Mouse (Mus musculus): ENCODE data around the gene Slc30a7. TPM values are rescaled to one million over a fixed set of nuclear protein-coding genes. Genes with fewer than 3 reads are reported as not detected.
"Not testable (repeated sequence)": the region's sequence is repeated elsewhere in the genome, so short reads cannot be mapped to it uniquely, and the experiment has no call there.

Slc30a7 gene
- polyA plus RNA-seq, 1 experiment from 2014 or later: 30.1 TPM

GRCm38 (mm10) chr3:115940510-115940909, 66.7 kb downstream of the Slc30a7 start:
- no peaks in the 10 kb centered on the region for H3K27me3 ChIP-seq
- H3K9me3 ChIP-seq: no peaks in the 10 kb centered on the region
- ATAC-seq (ENCODE audit: insufficient number of reproducible peaks, insufficient read depth, low FRiP score, low TSS enrichment, low read depth): no peak
- no peak overlapping the region for H3K4me3 ChIP-seq (replicated peaks)
- H3K36me3 ChIP-seq: peaks cover 60% of the 10 kb centered on the region
- no peaks in the 10 kb centered on the region for H3K4me1 ChIP-seq (replicated peaks)
- no peak overlapping the region for H3K4me2 ChIP-seq
- H3K9ac ChIP-seq (replicated peaks): no peak overlapping the region
- 94% methylated on average over 4 of the region's 4 CpGs for WGBS
- H3K27ac ChIP-seq: no peak overlapping the region

GRCm38 (mm10) chr3:115937807-115938206, 69.4 kb downstream of the Slc30a7 start:
- H3K27ac ChIP-seq: no peak overlapping the region
- H3K36me3 ChIP-seq: peaks cover 36% of the 10 kb centered on the region
- H3K4me3 ChIP-seq (replicated peaks): no peak overlapping the region
- no peak for ATAC-seq (ENCODE audit: insufficient number of reproducible peaks, insufficient read depth, low FRiP score, low TSS enrichment, low read depth)
- H3K4me2 ChIP-seq: no peak overlapping the region
- H3K9ac ChIP-seq (replicated peaks): no peak overlapping the region
- 88% methylated on average over 10 of the region's 10 CpGs for WGBS
- no peaks in the 10 kb centered on the region for H3K27me3 ChIP-seq
- no peaks in the 10 kb centered on the region for H3K4me1 ChIP-seq (replicated peaks)
- H3K9me3 ChIP-seq: no peaks in the 10 kb centered on the region

GRCm38 (mm10) chr3:115936734-115937599, 70.2 kb downstream of the Slc30a7 start:
- Histone ChIP-seq H3K4me3 (replicated peaks) (no peak overlapping the region), H3K9me3 (no peaks in the 10 kb centered on the region)
- 60% methylated on average over 4 of the region's 4 CpGs for whole genome bisulfite sequencing

GRCm38 (mm10) chr3:115933293-115934186, 73.7 kb downstream of the Slc30a7 start:
- Histone ChIP-seq H3K36me3 (peaks cover 15% of the 10 kb centered on the region; the same call in 1 of the 2 replicates), H3K9ac (replicated peaks) (no peak overlapping the region), H3K4me1 (replicated peaks) (no peaks in the 10 kb centered on the region), H3K9me3 (no peaks in the 10 kb centered on the region), H3K4me2 (no peak overlapping the region), H3K4me3 (replicated peaks) (no peak overlapping the region), H3K27ac (no peak overlapping the region), H3K27me3 (no peaks in the 10 kb centered on the region)
- ATAC-seq (ENCODE audit: insufficient number of reproducible peaks, insufficient read depth, low FRiP score, low TSS enrichment, low read depth): no peak
- WGBS: 91% methylated on average over 18 of the region's 18 CpGs

More at GRCm38 (mm10) chr3:115936734-115937599, 70.2 kb downstream of the Slc30a7 start:
- H3K27me3 ChIP-seq: no peaks in the 10 kb centered on the region
- no peak for ATAC-seq (ENCODE audit: insufficient number of reproducible peaks, insufficient read depth, low FRiP score, low TSS enrichment, low read depth)
- no peak overlapping the region for H3K27ac ChIP-seq
- H3K9ac ChIP-seq (replicated peaks): no peak overlapping the region
- no peaks in the 10 kb centered on the region for H3K4me1 ChIP-seq (replicated peaks)
- H3K36me3 ChIP-seq: peaks cover 29% of the 10 kb centered on the region
- H3K4me2 ChIP-seq: no peak overlapping the region

GRCm38 (mm10) chr3:115931701-115932100, 75.5 kb downstream of the Slc30a7 start:
- Histone ChIP-seq H3K36me3 (peaks cover 22% of the 10 kb centered on the region; the same call in 1 of the 2 replicates), H3K4me1 (replicated peaks) (no peaks in the 10 kb centered on the region)
- no peak for ATAC-seq (ENCODE audit: insufficient number of reproducible peaks, insufficient read depth, low FRiP score, low TSS enrichment, low read depth)

GRCm38 (mm10) chr3:115926531-115926930, 80.7 kb downstream of the Slc30a7 start:
- H3K4me1 ChIP-seq (replicated peaks): no peaks in the 10 kb centered on the region
- no peak for ATAC-seq (ENCODE audit: insufficient number of reproducible peaks, insufficient read depth, low FRiP score, low TSS enrichment, low read depth)
- no peak overlapping the region for H3K27ac ChIP-seq
- H3K27me3 ChIP-seq: no peaks in the 10 kb centered on the region
- no peak overlapping the region for H3K9ac ChIP-seq (replicated peaks)
- H3K9me3 ChIP-seq: no peaks in the 10 kb centered on the region
- H3K36me3 ChIP-seq: peaks cover 34% of the 10 kb centered on the region; the same call in 1 of the 2 replicates
- H3K4me2 ChIP-seq: no peak overlapping the region
- 93% methylated on average over 8 of the region's 8 CpGs for WGBS
- H3K4me3 ChIP-seq (replicated peaks): no peak overlapping the region

More at GRCm38 (mm10) chr3:115931701-115932100, 75.5 kb downstream of the Slc30a7 start:
- no peak overlapping the region for H3K9ac ChIP-seq (replicated peaks)
- no peak overlapping the region for H3K4me2 ChIP-seq
- no peaks in the 10 kb centered on the region for H3K27me3 ChIP-seq
- no peak overlapping the region for H3K27ac ChIP-seq
- WGBS: 93% methylated on average over 6 of the region's 6 CpGs
- H3K9me3 ChIP-seq: no peaks in the 10 kb centered on the region
- H3K4me3 ChIP-seq (replicated peaks): no peak overlapping the region

GRCm38 (mm10) chr3:115924401-115925190, 82.6 kb downstream of the Slc30a7 start:
- no peak overlapping the region for H3K4me3 ChIP-seq (replicated peaks)
- peaks cover 30% of the 10 kb centered on the region; the same call in 1 of the 2 replicates for H3K36me3 ChIP-seq
- H3K4me1 ChIP-seq (replicated peaks): no peaks in the 10 kb centered on the region
- WGBS: 92% methylated on average over 4 of the region's 4 CpGs
- H3K4me2 ChIP-seq: no peak overlapping the region
- no peaks in the 10 kb centered on the region for H3K9me3 ChIP-seq
- H3K27me3 ChIP-seq: no peaks in the 10 kb centered on the region
- no peak for ATAC-seq (ENCODE audit: insufficient number of reproducible peaks, insufficient read depth, low FRiP score, low TSS enrichment, low read depth)
- H3K27ac ChIP-seq: no peak overlapping the region
- no peak overlapping the region for H3K9ac ChIP-seq (replicated peaks)

- H3K36me3 ChIP-seq; ATAC-seq (ENCODE audit: insufficient number of reproducible peaks, insufficient read depth, low FRiP score, low TSS enrichment, low read depth); H3K9ac ChIP-seq (replicated peaks); H3K4me1 ChIP-seq (replicated peaks); H3K27ac ChIP-seq; H3K27me3 ChIP-seq; H3K9me3 ChIP-seq; H3K4me3 ChIP-seq (replicated peaks); H3K4me2 ChIP-seq: not testable (repeated sequence)
- 96% methylated on average over 10 of the region's 11 CpGs for WGBS
These were observed 99.8 kb downstream of the Slc30a7 start for GRCm38 (mm10) chr3:115907406-115907805.

- Histone ChIP-seq H3K27ac (no peak overlapping the region), H3K4me1 (replicated peaks) (no peaks in the 10 kb centered on the region), H3K4me2 (no peak overlapping the region), H3K36me3 (peaks cover 14% of the 10 kb centered on the region), H3K27me3 (no peaks in the 10 kb centered on the region), H3K4me3 (replicated peaks) (no peak overlapping the region), H3K9me3 (no peaks in the 10 kb centered on the region), H3K9ac (replicated peaks) (no peak overlapping the region)
- WGBS: 89% methylated on average over 4 of the region's 4 CpGs
- no peak for ATAC-seq (ENCODE audit: insufficient number of reproducible peaks, insufficient read depth, low FRiP score, low TSS enrichment, low read depth)
These were observed 101.6 kb downstream of the Slc30a7 start for GRCm38 (mm10) chr3:115905567-115905966.

GRCm38 (mm10) chr3:115905067-115905466, 102.1 kb downstream of the Slc30a7 start:
- no peak for ATAC-seq (ENCODE audit: insufficient number of reproducible peaks, insufficient read depth, low FRiP score, low TSS enrichment, low read depth)
- Histone ChIP-seq H3K9ac (replicated peaks) (no peak overlapping the region), H3K27me3 (no peaks in the 10 kb centered on the region), H3K4me1 (replicated peaks) (no peaks in the 10 kb centered on the region), H3K4me2 (no peak overlapping the region), H3K27ac (no peak overlapping the region), H3K9me3 (no peaks in the 10 kb centered on the region), H3K36me3 (peaks cover 14% of the 10 kb centered on the region), H3K4me3 (replicated peaks) (no peak overlapping the region)
- WGBS: 90% methylated on average over 3 of the region's 3 CpGs

Measured in limb, embryonic 12.5 days (tissue).